ENCODE assay signal across 22 mouse cellular contexts in the genomic region with DNA sequence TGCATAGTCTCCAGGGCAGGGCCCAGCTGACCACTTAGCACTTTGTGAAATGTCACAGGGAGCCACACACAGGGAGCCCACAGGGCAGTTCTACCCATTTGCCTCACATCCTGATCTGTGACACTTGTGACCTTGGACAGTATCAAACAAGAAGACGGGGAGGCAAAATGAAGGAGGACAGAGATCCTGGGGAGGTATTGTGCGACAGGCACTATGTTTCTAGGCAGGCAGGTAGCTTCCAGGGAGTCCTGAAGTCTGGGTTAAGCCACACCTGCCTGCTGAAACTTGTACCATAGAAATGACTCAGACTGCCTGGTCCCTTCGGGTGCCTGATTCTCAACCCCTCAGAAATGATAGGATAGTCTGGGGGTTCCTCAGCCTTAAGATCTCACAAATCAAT.
DNase-seq lines count a peak whose midpoint lies in the region; ATAC-seq and TF ChIP-seq lines count a peak whose summit lies in the region.
"Had no signal": no experiment of that assay in that cellular context is flagged by ENCODE, and none has a peak within 500 bp of the region (broad histone marks: within the 10 kb centered on the region; RNA-seq: fewer than 3 reads in every experiment).

No protein-coding gene starts in this region.

- 0 out of 2 replicates have a peak overlapping the region, but pooled peaks have one; percentile 21 for H3K27ac ChIP-seq in forebrain, postnatal 0 days (ENCODE audit: low read depth, low read length)
- no peak overlapping the region for H3K27ac ChIP-seq in forebrain, embryonic 14.5 days (ENCODE audit: low read depth, low read length)
- peak overlapping the region; percentile 72; the same call in 1 of the 2 replicates for H3K27ac ChIP-seq in heart, embryonic 10.5 days
- no peak overlapping the region for H3K27ac ChIP-seq in lung, postnatal 0 days (ENCODE audit: low read length)

- peaks cover 5% of the 10 kb centered on the region for H3K4me1 ChIP-seq in forebrain, postnatal 0 days (ENCODE audit: insufficient read depth)
- H3K4me1 ChIP-seq in forebrain, embryonic 14.5 days (ENCODE audit: control insufficient read depth, insufficient read depth, low read length), result peaks cover 16% of the 10 kb centered on the region
- peaks cover 37% of the 10 kb centered on the region for H3K4me1 ChIP-seq in heart, embryonic 10.5 days
- H3K4me1 ChIP-seq in lung, postnatal 0 days (ENCODE audit: insufficient read depth, low read depth, low read length), result no peaks in the 10 kb centered on the region

- TF ChIP-seq CTCF in forebrain, postnatal 0 days (IDR thresholded peaks at IDR 0.05; ENCODE audit: low read depth), result no peak
- no peak for TF ChIP-seq CTCF in lung, postnatal 0 days (IDR thresholded peaks at IDR 0.05)

- WGBS in forebrain, postnatal 0 days, result 93% methylated on average over 3 of the region's 3 CpGs
- 92% methylated on average over 3 of the region's 3 CpGs for WGBS in forebrain, embryonic 14.5 days
- WGBS in heart, embryonic 10.5 days, result 76% methylated on average over 3 of the region's 3 CpGs
- WGBS in lung, postnatal 0 days, result 86% methylated on average over 3 of the region's 3 CpGs

- H3K27me3 ChIP-seq in forebrain, postnatal 0 days (ENCODE audit: insufficient read depth, low read length), result no peaks in the 10 kb centered on the region
- H3K27me3 ChIP-seq in forebrain, embryonic 14.5 days (replicated peaks; ENCODE audit: control insufficient read depth, insufficient read depth, low read length), result no peaks in the 10 kb centered on the region
- H3K27me3 ChIP-seq in heart, embryonic 10.5 days (ENCODE audit: insufficient read depth, poor library complexity, severe bottlenecking), result no peaks in the 10 kb centered on the region
- H3K27me3 ChIP-seq in lung, postnatal 0 days (replicated peaks; ENCODE audit: insufficient read depth, low read length), result no peaks in the 10 kb centered on the region
- H3K27me3 ChIP-seq: CH12.LX, Patski had no signal

- H3K9ac ChIP-seq in forebrain, postnatal 0 days, result no peak overlapping the region
- H3K9ac ChIP-seq in forebrain, embryonic 14.5 days (ENCODE audit: low read length), result no peak overlapping the region
- no peak overlapping the region for H3K9ac ChIP-seq in lung, postnatal 0 days (replicated peaks; ENCODE audit: low read depth)

- no peak for ATAC-seq in forebrain, postnatal 0 days
- ATAC-seq in forebrain, embryonic 14.5 days, result no peak
- ATAC-seq in megakaryocyte-erythroid progenitor cell, adult 5-6 weeks (replicated peaks; ENCODE audit: low FRiP score, low TSS enrichment, poor library complexity, severe bottlenecking), result peak; percentile 18; the same call in 1 of the 2 replicates
- ATAC-seq in lung, postnatal 0 days, result no peak
- ATAC-seq: activated CD4-positive, CD25-positive, alpha-beta regulatory T cell, adult 4 months; CD4-positive, CD25-positive, alpha-beta regulatory T cell, adult 4 months; Patski had no signal

- intact Hi-C loops in heart, postnatal 14 days (cut with DNase I), result no loop called here

- TF ChIP-seq EP300 in lung, postnatal 0 days (IDR thresholded peaks at IDR 0.05), result no peak

- no peaks in the 10 kb centered on the region for H3K9me3 ChIP-seq in forebrain, postnatal 0 days (ENCODE audit: low read length)
- no peaks in the 10 kb centered on the region for H3K9me3 ChIP-seq in forebrain, embryonic 14.5 days (replicated peaks; ENCODE audit: control insufficient read depth, low read length)
- H3K9me3 ChIP-seq in heart, embryonic 10.5 days, result no peaks in the 10 kb centered on the region
- H3K9me3 ChIP-seq in lung, postnatal 0 days (ENCODE audit: low read length), result no peaks in the 10 kb centered on the region

- no peak overlapping the region for H3K4me2 ChIP-seq in forebrain, postnatal 0 days (ENCODE audit: low read depth)
- H3K4me2 ChIP-seq in forebrain, embryonic 14.5 days (ENCODE audit: low read length), result no peak overlapping the region
- H3K4me2 ChIP-seq in lung, postnatal 0 days (replicated peaks; ENCODE audit: low read depth, low read length), result no peak overlapping the region

- no peak for DNase-seq in forebrain, postnatal 0 days
- no peak for DNase-seq in forebrain, embryonic 14.5 days (ENCODE audit: low spot score)
- DNase-seq in heart, adult 11 months, result peak; percentile 73
- no peak for DNase-seq in heart, postnatal 14 days
- DNase-seq in heart, embryonic 10.5 days (ENCODE audit: low spot score), result no peak
- no peak for DNase-seq in heart, adult 8-10 months (ENCODE audit: low spot score)
- DNase-seq in lung, postnatal 0 days (ENCODE audit: low spot score), result no peak
- DNase-seq: adrenal gland, adult 2 months; adrenal gland, adult 8-10 months; adrenal gland, postnatal 10 days; adrenal gland, postnatal 14 days; adrenal gland, postnatal 25 days; adrenal gland, postnatal 36 days; B cell, adult 2 months; cerebellum, adult 11 months; cerebellum, adult 11-12 months had no signal

- H3K4me3 ChIP-seq in forebrain, postnatal 0 days (ENCODE audit: low read depth, low read length), result no peak overlapping the region
- H3K4me3 ChIP-seq in forebrain, embryonic 14.5 days (ENCODE audit: low read depth, low read length), result no peak overlapping the region
- no peak overlapping the region for H3K4me3 ChIP-seq in heart, embryonic 10.5 days
- no peak overlapping the region for H3K4me3 ChIP-seq in lung, postnatal 0 days (ENCODE audit: low read depth, low read length)

- no peaks in the 10 kb centered on the region for H3K36me3 ChIP-seq in forebrain, postnatal 0 days (ENCODE audit: insufficient read depth)
- H3K36me3 ChIP-seq in forebrain, embryonic 14.5 days (ENCODE audit: control insufficient read depth, insufficient read depth, low read length), result no peaks in the 10 kb centered on the region
- no peaks in the 10 kb centered on the region for H3K36me3 ChIP-seq in heart, embryonic 10.5 days
- no peaks in the 10 kb centered on the region for H3K36me3 ChIP-seq in lung, postnatal 0 days (ENCODE audit: insufficient read depth, low read length)
- H3K36me3 ChIP-seq: G1E had no signal

Comparison
In these comparisons a context has a peak if more than half of its experiments do, and no peak if none do; other contexts are left out.
1. H3K27ac ChIP-seq: peak in forebrain, postnatal 0 days (single experiment) and heart, embryonic 10.5 days (single experiment); none in forebrain, embryonic 14.5 days (single experiment) and lung, postnatal 0 days (single experiment).